Comparison of ENCODE assay signal across 15 mouse cellular contexts in genomic region chr10:95151012-95151768, GRCm38 (mm10).
A peak's percentile ranks its signal among the peaks of the same experiment; 100 is the strongest.
DNase-seq lines count a peak whose midpoint lies in the region.
"Had no signal": no experiment of that assay in that cellular context is flagged by ENCODE, and none has a peak within 500 bp of the region (broad histone marks: within the 10 kb centered on the region; RNA-seq: fewer than 3 reads in every experiment).

No protein-coding gene starts in this region.

- peak; percentile 34 to 63 for DNase-seq in cerebellum, postnatal 14 days
- no peak for DNase-seq in cerebellum, adult 8-10 months
- peak; percentile 67 for DNase-seq in lung, postnatal 36 days
- DNase-seq in lung, postnatal 4 days, result no peak
- DNase-seq in c-Kit-positive CD71-negative TER-119-negative erythroid progenitor cells, embryonic 14.5 days (ENCODE audit: low read depth), result peak; percentile 18
- DNase-seq in splenic B cell, adult 2 months (ENCODE audit: low read depth, low spot score), result peak; percentile 87
- no peak for DNase-seq in left cerebral cortex, adult 8-10 months (ENCODE audit: low spot score in 2 of 2)
- DNase-seq in embryo, embryonic 10.5 days (ENCODE audit: low spot score), result no peak
- DNase-seq: adrenal gland, adult 2 months; gastrocnemius, postnatal 10 days; kidney, adult 11 months; kidney, postnatal 36 days had no signal

- H3K36me3 ChIP-seq in splenic B cell, adult 2 months (ENCODE audit: control insufficient read depth, insufficient read depth, low read length, poor library complexity, severe bottlenecking), result no peaks in the 10 kb centered on the region
- H3K36me3 ChIP-seq: embryonic facial prominence, embryonic 12.5 days; hindbrain, embryonic 12.5 days; limb, embryonic 15.5 days had no signal

- no peaks in the 10 kb centered on the region for H3K27me3 ChIP-seq in splenic B cell, adult 2 months (ENCODE audit: control insufficient read depth, insufficient read depth, low read length, poor library complexity, severe bottlenecking)
- H3K27me3 ChIP-seq: embryonic facial prominence, embryonic 12.5 days; hindbrain, embryonic 12.5 days; limb, embryonic 15.5 days had no signal

Comparison
In these comparisons a context has a peak if more than half of its experiments do, and no peak if none do; other contexts are left out.
1. DNase-seq: peak in cerebellum, postnatal 14 days (2 of 2), lung, postnatal 36 days (single experiment), c-Kit-positive CD71-negative TER-119-negative erythroid progenitor cells, embryonic 14.5 days (single experiment) and splenic B cell, adult 2 months (single experiment); none in cerebellum, adult 8-10 months (single experiment), lung, postnatal 4 days (0 of 2), left cerebral cortex, adult 8-10 months (0 of 2) and embryo, embryonic 10.5 days (single experiment).